Mouse (Mus musculus): Measurements from ENCODE around the gene Homez.
A peak's percentile ranks its signal among the peaks of the same experiment; 100 is the strongest.

The Homez gene

DNA sequence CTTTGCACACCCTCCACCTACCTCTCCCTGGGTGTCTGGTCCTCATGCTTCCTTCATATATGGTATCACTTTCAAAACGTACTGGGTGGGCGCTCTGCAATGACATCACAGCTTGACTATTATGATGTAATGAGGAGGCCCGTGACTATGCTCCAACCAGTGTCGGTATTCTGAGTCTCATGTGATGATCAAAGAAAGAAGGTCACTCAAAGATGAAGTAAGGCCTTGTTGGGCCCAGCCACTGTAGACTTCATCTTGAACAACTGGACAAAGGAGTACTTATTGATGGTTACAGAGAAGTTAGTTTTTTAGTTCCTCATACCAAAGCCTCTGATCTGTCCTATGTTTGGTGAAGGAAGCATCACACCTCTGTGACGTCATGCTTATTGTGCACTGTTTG, at the start of gene Homez:
Homez (minus strand) TSS at position 101 of the 400 bp plus-strand sequence.
- DNase-seq, result no peak

DNA sequence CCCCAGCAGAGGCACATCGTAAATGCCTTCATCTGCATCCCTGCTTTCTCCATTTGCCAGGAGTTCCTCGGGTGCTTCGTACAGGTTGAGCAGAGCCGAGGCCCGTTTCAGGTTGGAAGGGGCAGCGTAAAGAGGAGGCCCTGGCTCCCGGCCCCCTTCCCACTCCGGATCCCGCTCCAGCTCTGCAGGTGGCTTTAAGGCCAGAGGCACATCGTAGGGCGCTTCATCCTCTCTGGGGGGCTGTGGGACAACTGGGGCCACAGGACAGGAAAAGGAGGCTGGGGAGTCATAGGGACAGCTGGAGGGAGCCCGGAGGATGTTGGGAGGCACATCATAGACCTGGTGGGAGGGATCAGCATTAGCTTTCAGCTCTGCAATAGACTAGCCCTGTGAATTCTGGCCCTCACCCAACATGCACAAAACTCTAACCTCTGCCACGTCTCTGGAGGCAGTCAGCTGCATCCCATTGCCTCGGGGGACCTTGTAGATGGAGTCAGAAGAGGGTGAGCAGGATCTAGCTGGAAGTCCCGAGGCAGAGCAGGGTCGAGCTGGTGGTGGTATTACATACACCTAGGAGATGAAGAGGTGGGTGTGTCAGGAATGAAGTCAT, 49.4 kb upstream of the Homez start:
- DNase-seq, result no peak

GRCm38 (mm10) chr14:54913343-54913742, 42.6 kb upstream of the Homez start:
- DNase-seq, result peak; percentile 42 to 62

DNA sequence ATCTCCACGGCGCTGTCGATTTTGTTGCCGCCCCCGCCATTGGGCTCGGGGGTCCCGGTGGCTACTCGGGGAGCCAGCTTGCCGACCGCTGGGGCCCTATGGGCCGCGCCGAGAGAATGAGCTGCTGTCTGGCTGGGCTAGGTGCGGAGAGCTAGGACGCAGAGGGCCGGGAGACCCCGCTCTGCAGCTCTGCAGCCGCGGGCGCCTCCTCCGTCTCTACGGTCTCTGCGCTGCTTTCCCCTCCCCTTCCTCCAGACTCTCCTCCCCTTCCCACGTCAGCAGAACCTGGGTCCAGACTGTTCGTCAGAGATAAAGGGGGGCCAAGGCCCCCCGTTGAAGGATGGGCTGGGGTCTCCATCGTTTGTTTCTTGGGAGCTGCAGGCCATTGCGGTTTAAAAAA, 42.1 kb upstream of the Homez start, which contains the start of gene Slc22a17:
Slc22a17 (minus strand) TSS at position 247 of the 400 bp plus-strand sequence.
- DNase-seq, result peak; percentile 93 to 94

DNA sequence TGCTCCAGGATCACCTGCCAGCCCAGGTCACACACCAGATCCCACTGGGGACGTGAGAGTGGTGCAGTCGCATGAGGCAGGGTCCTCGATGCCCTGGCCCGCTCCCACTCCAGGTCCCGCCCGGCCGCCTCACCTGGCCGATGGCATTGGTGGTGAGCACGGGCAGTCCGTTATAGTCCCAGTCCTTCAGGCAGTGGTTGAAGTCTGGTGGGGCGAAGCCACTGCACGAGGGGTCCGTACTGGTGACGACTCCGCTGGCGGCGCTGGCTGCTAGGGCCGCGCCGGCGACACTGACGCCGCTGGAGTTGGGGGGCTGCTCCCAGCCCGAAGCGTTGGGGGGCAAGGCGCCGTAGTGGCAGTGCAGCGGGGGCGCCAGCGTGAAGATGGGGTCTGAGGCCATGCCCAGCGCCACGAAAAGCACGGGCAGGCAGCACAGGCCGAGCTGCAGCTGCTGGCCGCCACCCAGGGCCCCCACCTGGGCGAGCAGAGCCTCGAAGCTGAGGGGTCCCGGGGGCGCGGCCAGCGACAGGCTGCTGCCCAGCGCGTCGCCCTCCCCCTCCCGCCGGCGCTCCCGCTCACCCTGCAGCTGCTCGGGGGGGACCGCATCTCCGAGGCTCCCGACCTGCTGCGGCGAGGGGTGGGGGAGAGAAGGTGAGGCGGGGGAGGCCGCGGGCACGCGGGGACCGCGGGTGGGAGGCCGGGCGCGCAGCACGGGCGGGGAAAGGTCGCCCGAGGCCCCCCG, 41.5 kb upstream of the Homez start:
- DNase-seq, result peak; percentile 84 to 85

GRCm38 (mm10) chr14:54908682-54909081, 37.9 kb upstream of the Homez start:
- no peak for DNase-seq

DNA sequence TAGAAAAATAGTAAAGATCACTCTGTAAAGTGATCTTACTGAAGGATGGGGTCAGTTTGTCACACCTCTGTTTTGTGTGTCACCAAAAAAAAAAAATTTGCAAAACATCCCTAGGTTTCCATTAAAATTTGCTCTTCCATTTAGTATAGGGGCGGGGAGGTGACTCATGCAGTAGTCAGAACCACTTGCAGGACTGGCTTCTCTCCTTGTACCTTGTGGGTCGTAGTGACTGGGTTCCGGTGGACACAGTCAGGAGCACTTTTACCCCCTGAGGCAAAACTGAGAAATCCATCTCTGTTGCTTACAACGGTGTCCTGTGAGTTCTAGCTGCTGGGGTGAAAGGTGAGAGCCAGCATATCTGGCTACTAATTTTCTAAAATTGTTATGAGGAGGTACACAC, 32.9 kb upstream of the Homez start:
- DNase-seq, result no peak

DNA sequence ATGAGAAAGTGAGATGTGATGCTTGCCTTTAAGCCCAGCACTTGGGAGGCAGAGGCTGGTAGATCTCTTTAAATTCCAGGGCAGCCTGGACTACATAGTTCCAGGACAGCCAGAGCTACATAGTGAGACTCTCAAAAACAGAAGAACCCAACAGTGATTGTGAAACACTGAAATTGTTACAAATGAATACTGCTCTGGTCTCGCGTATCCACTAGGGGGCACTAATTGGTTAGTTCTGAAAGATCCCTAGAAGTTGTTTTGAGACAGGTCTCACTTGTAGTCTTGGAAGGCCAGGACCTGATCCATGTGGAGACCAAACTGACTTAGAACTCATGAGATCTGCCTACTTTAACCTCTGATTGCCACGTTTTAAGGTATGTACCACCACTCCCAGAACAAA, 29.6 kb upstream of the Homez start:
- DNase-seq, result peak; percentile 83 to 90

DNA sequence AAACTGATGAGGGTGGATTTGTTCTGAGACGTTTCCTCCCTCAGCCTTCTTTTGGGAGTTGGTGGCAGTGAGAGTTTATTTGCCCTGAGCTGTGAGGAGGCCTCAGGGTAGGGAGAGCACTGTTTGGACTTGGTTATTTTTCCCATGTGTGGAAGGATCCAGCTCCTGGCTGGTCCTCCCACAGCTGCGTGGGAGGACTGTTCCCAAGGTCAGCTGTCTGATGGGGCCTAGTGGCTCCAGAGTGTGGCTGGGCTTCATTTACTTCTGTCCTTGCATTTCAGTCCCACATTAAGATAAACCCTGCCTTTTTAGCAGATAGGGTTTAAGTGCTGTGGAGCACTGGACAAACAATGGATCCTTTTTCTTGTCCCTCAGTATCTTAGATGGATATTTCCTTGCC, 26.7 kb upstream of the Homez start:
- no peak for DNase-seq

- peak; percentile 82 for DNase-seq
Observed at GRCm38 (mm10) chr14:54894296-54895151, 23.8 kb upstream of the Homez start.

- peak; percentile 98 for DNase-seq
Observed at GRCm38 (mm10) chr14:54893651-54894181, 23.0 kb upstream of the Homez start.

GRCm38 (mm10) chr14:54892200-54892599, 21.4 kb upstream of the Homez start, which contains the start of gene Pabpn1:
Pabpn1 (plus strand) TSS chr14:54892500.
- DNase-seq, result no peak

- DNase-seq, result no peak
Observed at GRCm38 (mm10) chr14:54885309-54885708, 14.5 kb upstream of the Homez start.

DNA sequence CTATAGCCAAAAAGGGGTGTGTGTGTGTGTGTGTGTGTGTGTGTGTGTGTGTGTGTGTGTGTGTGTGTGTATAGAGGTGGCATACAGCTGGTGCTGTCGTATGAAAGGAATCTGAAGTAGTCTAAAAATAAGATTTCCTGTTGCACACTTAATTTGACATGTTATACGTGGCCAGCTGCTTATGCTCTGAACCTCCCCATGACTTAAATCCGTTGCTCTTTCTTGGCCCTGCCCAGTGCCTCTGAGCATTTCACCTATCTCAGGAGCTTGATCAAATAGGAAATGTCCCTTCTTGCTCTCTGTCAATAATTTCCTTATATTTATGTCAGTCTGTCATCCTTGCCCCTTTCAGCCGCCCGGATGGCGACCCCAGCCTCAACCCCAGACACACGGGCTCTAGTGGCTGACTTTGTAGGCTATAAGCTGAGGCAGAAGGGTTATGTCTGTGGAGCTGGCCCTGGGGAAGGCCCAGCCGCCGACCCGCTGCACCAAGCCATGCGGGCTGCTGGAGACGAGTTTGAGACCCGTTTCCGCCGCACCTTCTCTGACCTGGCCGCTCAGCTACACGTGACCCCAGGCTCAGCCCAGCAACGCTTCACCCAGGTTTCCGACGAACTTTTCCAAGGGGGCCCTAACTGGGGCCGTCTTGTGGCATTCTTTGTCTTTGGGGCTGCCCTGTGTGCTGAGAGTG, 13.4 kb upstream of the Homez start:
- peak in 1 of 2 experiments; percentile 23 for DNase-seq

DNA sequence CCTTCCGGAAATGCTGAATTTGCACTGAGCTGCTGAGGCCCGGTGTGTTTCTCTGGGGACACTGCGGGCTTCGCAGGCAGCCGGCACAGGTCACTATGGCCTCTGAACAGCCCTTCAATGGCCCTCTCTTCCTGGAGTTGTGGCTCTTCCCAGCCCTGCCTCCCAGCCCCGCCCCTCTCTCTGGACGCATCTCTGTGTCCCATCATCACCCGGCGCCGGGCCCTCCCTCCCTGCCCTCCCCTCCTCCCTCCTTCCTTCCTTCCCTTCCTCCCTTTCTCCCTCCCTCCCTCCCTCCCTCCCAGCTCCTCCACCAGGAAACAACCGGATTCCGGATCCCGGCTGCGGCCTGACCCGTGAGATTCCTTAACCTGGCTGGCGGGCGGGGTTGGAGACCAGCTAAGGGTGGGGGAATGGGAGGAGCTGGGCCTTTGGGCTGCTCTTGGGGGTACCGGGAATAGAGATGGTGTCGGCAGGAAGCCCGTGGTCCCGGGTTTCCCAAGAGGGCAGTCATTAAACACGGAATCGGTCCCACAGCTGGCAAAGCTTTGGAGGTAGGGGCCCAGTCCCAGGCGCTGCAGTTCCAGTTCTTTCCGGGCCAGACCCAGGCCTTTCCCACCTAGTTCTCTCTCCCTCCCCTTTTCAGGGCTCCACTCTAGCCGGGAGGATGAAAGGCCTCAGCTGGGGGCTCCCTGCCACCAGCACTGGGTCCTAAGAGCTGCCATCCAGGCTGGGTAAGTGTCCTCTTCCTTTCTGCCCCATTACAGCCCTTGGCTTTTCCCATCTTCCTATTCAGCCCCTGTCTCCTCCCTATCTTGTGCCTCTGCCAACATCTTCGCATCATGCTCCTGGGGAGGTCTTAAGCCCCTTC, 12.6 kb upstream of the Homez start, which contains the start of the genes Bcl2l2 and Gm20521:
Bcl2l2 (plus strand) TSS at position 224 of the 868 bp plus-strand sequence.
Gm20521 (plus strand) TSS at position 288 of the 868 bp plus-strand sequence.
- DNase-seq, result peak; percentile 95 to 96

GRCm38 (mm10) chr14:54877048-54877715, 6.4 kb upstream of the Homez start, which contains the start of gene Ppp1r3e:
Ppp1r3e (minus strand) TSS chr14:54877550.
- peak; percentile 87 for DNase-seq

DNA sequence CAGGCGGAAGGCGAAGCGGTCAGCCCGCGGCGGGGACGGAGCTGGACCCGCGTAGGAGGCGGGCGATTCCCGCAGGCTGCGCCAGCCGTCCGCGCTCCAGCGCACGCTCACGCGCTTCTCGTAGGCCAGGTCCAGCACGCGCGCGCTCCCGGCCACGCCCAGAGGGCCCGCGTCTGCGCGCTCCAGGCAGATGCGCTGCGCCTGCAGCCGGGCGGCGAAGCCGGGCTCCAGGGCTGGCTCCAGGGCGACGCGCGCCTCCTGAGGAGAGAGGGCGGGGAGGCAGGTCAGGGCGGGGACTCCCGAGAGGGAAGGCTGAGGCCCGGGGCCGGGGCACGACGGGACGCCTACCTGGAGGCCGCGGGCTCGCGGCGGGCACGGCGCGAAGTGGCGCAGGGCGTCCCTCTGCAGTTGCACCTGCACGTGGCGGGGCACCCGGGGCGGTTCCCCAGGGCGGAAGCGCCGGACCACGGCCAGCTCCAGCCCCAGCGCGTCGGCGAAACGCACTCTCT, 5.8 kb upstream of the Homez start:
- peak; percentile 95 to 97 for DNase-seq

DNA sequence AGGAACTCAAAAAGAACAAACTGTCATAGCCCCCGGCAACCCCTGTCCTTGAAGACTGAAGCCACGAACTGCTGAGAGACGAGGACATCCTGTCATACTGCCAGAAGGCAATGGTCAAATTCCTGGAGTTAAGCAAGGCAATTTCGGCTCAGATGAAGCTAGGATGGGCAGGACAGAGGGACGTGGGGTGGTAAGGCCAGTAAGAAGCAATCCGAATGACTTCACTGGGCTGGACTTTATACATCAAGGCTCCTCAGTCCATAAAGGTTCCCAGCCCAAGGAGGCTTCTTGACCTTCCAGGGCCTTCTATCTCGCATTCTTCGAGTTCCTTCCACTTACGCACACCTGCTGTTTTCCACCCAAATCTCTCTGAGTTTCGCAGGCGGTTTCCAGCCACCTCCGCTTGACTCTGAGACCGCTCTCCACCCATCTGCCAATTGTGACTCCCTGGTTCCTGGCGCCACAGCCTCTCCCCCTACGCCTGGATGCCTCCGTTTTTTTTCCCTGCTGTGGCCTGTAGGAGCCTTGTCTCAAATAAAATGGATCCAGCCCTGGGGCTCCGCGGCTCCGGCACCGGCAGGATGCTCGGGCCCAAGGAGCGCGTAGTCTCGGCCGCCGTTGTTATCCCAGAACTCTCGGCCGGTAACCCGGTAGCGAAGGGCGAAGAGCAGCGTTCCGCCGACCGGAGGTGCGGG, 5.2 kb upstream of the Homez start:
- DNase-seq, result peak in 1 of 2 experiments; percentile 28

GRCm38 (mm10) chr14:54874165-54874564, 3.4 kb upstream of the Homez start:
- no peak for DNase-seq

DNA sequence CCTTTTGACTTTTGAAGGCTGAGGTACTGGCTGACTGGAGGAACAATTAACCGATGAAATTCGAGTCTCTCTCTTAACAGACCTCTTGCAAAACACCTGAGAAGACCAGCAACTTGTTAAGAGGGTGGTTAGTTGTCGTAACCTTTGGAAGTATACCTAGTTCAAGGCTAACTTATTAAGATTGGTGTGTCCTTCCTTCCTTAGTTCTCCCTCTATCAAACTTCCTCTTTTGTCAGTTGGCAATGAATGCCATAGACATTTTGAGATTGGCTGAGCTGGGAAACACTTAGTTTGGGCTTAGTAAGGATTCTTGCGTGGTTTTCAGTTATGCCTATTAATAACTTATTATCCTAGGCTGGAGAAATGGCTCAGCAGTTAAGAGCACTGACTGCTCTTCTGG, 2.7 kb downstream of the Homez start:
- no peak for DNase-seq

Measured in cerebellum, postnatal 10 days (tissue).